Mouse (Mus musculus) brown adipose tissue, adult 24 weeks (tissue): Measurements from ENCODE around the gene 1190005I06Rik. TPM values are rescaled to one million over a fixed set of nuclear protein-coding genes. Genes with fewer than 3 reads are reported as not detected.
"Not testable (repeated sequence)": the region's sequence is repeated elsewhere in the genome, so short reads cannot be mapped to it uniquely, and the experiment has no call there.

Experiments used
- H3K27ac ChIP-seq: fragments of 200-500 bp; replicated peaks from 2 replicates; pipeline ENCODE4 v1.5.1; 2012; ENCODE audit warnings: low read depth, mild to moderate bottlenecking, low read length
- H3K4me1 ChIP-seq: fragments of 200-500 bp; 2 replicates; pipeline ENCODE4 v1.6.1; 2012; ENCODE audit warnings: low read length, mixed read lengths; ENCODE audit not compliant: control insufficient read depth, insufficient read depth, insufficient read length
- H3K4me3 ChIP-seq: fragments of 200-500 bp; 2 replicates; pipeline ENCODE4 v1.5.1; 2012; ENCODE audit warnings: low read depth, mild to moderate bottlenecking, low read length, moderate library complexity; ENCODE audit not compliant: insufficient read depth
- polyA plus RNA-seq: library from polyadenylated mRNA; stranded (reverse); fragments of >200 nt; gene quantifications from 2 replicates; pipeline ENCODE4 v1.2.4, GENCODE M21; 2012; ENCODE audit not compliant: missing spikeins, insufficient read depth, insufficient read length

1190005I06Rik gene
- polyA plus RNA-seq: 49.2 and 62.6 TPM in 2 replicates

DNA sequence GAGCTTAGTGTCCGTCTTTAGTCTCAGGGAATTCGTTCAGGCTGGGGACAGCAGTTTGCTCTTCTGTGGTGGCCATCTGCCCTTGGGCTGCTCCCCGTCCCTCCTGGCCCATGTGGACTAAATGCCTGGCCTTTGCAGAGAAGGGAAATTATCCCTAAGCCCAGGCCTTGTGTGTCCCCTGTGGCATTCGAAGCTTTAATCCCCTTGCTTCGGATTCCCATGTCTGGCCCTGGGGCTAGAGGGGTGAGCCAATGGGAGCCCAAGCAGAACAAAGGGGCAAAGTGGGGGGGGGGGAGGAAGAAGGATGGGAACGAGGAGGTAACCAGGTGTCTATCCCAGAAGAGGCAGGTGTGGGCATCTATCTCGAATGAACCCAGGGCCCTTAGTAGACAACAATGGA is at the start of gene 1190005I06Rik:
Gene 1190005I06Rik, minus strand, starts transcription at position 101 of the 400 bp plus-strand sequence.
- Histone ChIP-seq H3K27ac (no peak within 1 kb of the TSS), H3K4me3 (no peak within 1 kb of the TSS), H3K4me1 (peaks cover 5% of the 10 kb centered on the region; the same call in 1 of the 2 replicates)

GRCm38 (mm10) chr8:120696401-120697153 is 49.1 kb upstream of the 1190005I06Rik start:
- Histone ChIP-seq H3K27ac (no peak overlapping the region), H3K4me3 (no peak overlapping the region), H3K4me1 (peaks cover 19% of the 10 kb centered on the region)

- Histone ChIP-seq H3K4me1 (peaks cover 13% of the 10 kb centered on the region; the same call in 1 of the 2 replicates), H3K4me3 (no peak overlapping the region), H3K27ac (no peak overlapping the region)
Observed at GRCm38 (mm10) chr8:120693861-120694493, 46.5 kb upstream of the 1190005I06Rik start.

GRCm38 (mm10) chr8:120692934-120693333 is 45.5 kb upstream of the 1190005I06Rik start:
- no peak overlapping the region for H3K27ac ChIP-seq
- peaks cover 10% of the 10 kb centered on the region; the same call in 1 of the 2 replicates for H3K4me1 ChIP-seq
- H3K4me3 ChIP-seq: no peak overlapping the region

- Histone ChIP-seq H3K4me3 (no peak overlapping the region), H3K27ac (no peak overlapping the region), H3K4me1 (no peaks in the 10 kb centered on the region)
Observed at GRCm38 (mm10) chr8:120688511-120688910, 41.1 kb upstream of the 1190005I06Rik start.

GRCm38 (mm10) chr8:120687786-120688185 is 40.4 kb upstream of the 1190005I06Rik start:
- Histone ChIP-seq H3K4me3 (no peak overlapping the region), H3K4me1 (no peaks in the 10 kb centered on the region), H3K27ac (no peak overlapping the region)

DNA sequence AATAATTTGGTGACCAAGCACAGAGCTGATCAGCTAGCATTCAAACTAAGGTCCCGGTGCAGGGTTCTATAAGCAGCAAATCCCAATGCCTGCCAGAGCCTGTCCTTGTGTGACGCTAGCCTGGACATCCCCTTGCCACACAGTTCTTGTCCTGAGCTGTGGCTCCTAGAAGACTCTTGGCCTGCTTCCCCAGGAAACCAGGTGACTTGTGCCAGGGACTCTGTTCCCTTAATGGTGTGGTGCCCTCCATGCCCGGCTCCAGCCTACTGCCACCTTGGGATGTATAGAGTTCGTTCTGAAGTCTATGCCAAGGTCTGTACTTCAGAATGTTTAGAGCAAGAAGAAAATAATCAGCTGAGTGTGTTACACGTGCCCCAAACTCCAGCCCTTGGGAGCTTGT is 39.1 kb upstream of the 1190005I06Rik start:
- no peaks in the 10 kb centered on the region for H3K4me1 ChIP-seq
- no peak overlapping the region for H3K4me3 ChIP-seq
- peak overlapping the region; percentile 26; the same call in 1 of the 2 replicates for H3K27ac ChIP-seq

- H3K4me3 ChIP-seq: no peak overlapping the region
- H3K27ac ChIP-seq: peak overlapping the region; percentile 68
- no peaks in the 10 kb centered on the region for H3K4me1 ChIP-seq
Observed at GRCm38 (mm10) chr8:120686051-120686450, 38.6 kb upstream of the 1190005I06Rik start.

DNA sequence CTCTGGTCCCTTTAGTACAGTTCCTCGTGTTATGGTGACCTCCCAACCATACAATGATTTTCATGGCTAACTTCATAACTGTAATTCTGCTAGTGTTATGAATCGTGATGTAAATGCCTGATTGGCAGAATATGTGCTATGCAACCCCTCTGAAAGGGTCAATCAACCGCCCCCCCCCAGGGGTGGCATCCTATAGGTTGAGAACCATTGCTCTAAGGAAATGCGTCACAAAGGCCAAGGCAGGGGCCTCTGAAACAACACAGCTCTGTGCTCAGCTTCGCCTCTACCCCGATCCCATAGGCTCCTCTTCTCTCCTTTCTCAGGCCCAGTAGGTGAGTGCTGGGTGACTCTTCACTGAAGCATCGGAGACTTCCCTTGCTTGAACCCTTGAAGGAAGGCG is 38.2 kb upstream of the 1190005I06Rik start:
- H3K4me1 ChIP-seq: no peaks in the 10 kb centered on the region
- peak overlapping the region; percentile 68 for H3K27ac ChIP-seq
- H3K4me3 ChIP-seq: peak overlapping the region; percentile 17; the same call in 1 of the 2 replicates

DNA sequence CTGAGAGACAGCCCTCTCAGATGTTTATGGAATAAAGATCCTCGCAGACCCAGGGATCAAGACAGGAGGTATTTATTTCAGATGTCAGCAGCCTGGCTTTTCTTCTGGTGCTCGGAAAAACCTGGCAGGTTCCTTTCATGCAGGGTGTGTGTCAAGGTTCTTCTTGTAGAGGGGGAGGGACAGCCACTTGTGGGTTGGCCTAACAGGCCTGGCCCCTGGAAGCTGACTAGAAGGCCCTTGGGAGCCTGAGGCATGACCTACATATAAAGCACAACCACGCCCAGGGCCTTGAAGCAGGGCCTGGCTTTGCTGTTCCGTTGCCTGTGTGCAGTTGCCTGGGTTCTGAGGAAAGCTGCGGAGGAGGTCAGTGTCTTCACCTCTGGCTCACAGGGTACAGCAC is 37.7 kb upstream of the 1190005I06Rik start:
- peak overlapping the region; percentile 17; the same call in 1 of the 2 replicates for H3K4me3 ChIP-seq
- H3K4me1 ChIP-seq: no peaks in the 10 kb centered on the region
- peak overlapping the region; percentile 68 for H3K27ac ChIP-seq

GRCm38 (mm10) chr8:120684082-120684481 is 36.6 kb upstream of the 1190005I06Rik start:
- H3K4me1 ChIP-seq: no peaks in the 10 kb centered on the region
- H3K4me3 ChIP-seq: no peak overlapping the region
- H3K27ac ChIP-seq: no peak overlapping the region

GRCm38 (mm10) chr8:120683602-120684001 is 36.2 kb upstream of the 1190005I06Rik start:
- Histone ChIP-seq H3K27ac (no peak overlapping the region), H3K4me1 (no peaks in the 10 kb centered on the region), H3K4me3 (no peak overlapping the region)

GRCm38 (mm10) chr8:120681113-120681512 is 33.7 kb upstream of the 1190005I06Rik start:
- Histone ChIP-seq H3K4me1 (no peaks in the 10 kb centered on the region), H3K4me3 (no peak overlapping the region), H3K27ac (no peak overlapping the region)

- not testable (repeated sequence) for H3K4me3 ChIP-seq, H3K27ac ChIP-seq, H3K4me1 ChIP-seq
Observed at GRCm38 (mm10) chr8:120680405-120680804, 33.0 kb upstream of the 1190005I06Rik start.

- H3K4me1 ChIP-seq: no peaks in the 10 kb centered on the region
- H3K27ac ChIP-seq: no peak overlapping the region
- no peak overlapping the region for H3K4me3 ChIP-seq
Observed at GRCm38 (mm10) chr8:120679629-120680387, 32.4 kb upstream of the 1190005I06Rik start.
